ENCODE assay signal across 8 mouse cellular contexts in genomic region chr12:70975406-70975805, GRCm38 (mm10). TPM values are rescaled to one million over a fixed set of nuclear protein-coding genes. Genes with fewer than 3 reads are reported as not detected.
DNase-seq lines count a peak whose midpoint lies in the region; ATAC-seq and TF ChIP-seq lines count a peak whose summit lies in the region.

No protein-coding gene starts in this region.

- peak overlapping the region; percentile 61 for H3K4me3 ChIP-seq in cerebellum, adult 2 months (replicated peaks; ENCODE audit: insufficient read depth, low read depth, low read length)
- peak overlapping the region; percentile 79 for H3K4me3 ChIP-seq in intestine, postnatal 0 days (ENCODE audit: low read depth, low read length)
- H3K4me3 ChIP-seq in neural tube, embryonic 14.5 days (ENCODE audit: low read depth, low read length): peak overlapping the region; percentile 96

- no peaks in the 10 kb centered on the region for H3K27me3 ChIP-seq in cerebellum, adult 2 months (ENCODE audit: control insufficient read depth, insufficient read depth, low read length)
- H3K27me3 ChIP-seq in intestine, postnatal 0 days (replicated peaks; ENCODE audit: control insufficient read depth, insufficient read depth, low read length): no peaks in the 10 kb centered on the region
- no peaks in the 10 kb centered on the region for H3K27me3 ChIP-seq in neural tube, embryonic 14.5 days (ENCODE audit: control insufficient read depth, insufficient read depth, low read length)

- H3K36me3 ChIP-seq in intestine, postnatal 0 days (ENCODE audit: control insufficient read depth, insufficient read depth): peaks cover 8% of the 10 kb centered on the region; the same call in 1 of the 2 replicates
- no peaks in the 10 kb centered on the region; the same call in 1 of the 2 replicates for H3K36me3 ChIP-seq in neural tube, embryonic 14.5 days (ENCODE audit: control insufficient read depth, insufficient read depth, low read length)

- H3K4me1 ChIP-seq in cerebellum, adult 2 months (ENCODE audit: control insufficient read depth, insufficient read depth, low read length): no peaks in the 10 kb centered on the region
- 0 out of 2 replicates have a peak, but pooled peaks cover 4% of the 10 kb centered on the region for H3K4me1 ChIP-seq in intestine, postnatal 0 days (replicated peaks; ENCODE audit: control insufficient read depth, insufficient read depth, low read length)
- peaks cover 6% of the 10 kb centered on the region for H3K4me1 ChIP-seq in neural tube, embryonic 14.5 days (ENCODE audit: control insufficient read depth, insufficient read depth, low read length)

- H3K27ac ChIP-seq in cerebellum, adult 2 months (ENCODE audit: insufficient read depth, low read length): 0 out of 2 replicates have a peak overlapping the region, but pooled peaks have one; percentile 85
- H3K27ac ChIP-seq in intestine, postnatal 0 days (ENCODE audit: low read depth, low read length): peak overlapping the region; percentile 98
- peak overlapping the region; percentile 93 for H3K27ac ChIP-seq in neural tube, embryonic 14.5 days (ENCODE audit: low read depth, low read length)

- peak overlapping the region; percentile 76 for H3K4me2 ChIP-seq in intestine, postnatal 0 days (replicated peaks; ENCODE audit: low read depth)
- peak overlapping the region; percentile 55 for H3K4me2 ChIP-seq in neural tube, embryonic 14.5 days (ENCODE audit: low read depth, low read length)

- 27% methylated on average over 10 of the region's 10 CpGs for WGBS in cerebellum, adult 2 months
- 14% methylated on average over 10 of the region's 10 CpGs for WGBS in intestine, postnatal 0 days
- WGBS in neural tube, embryonic 14.5 days: 22% methylated on average over 10 of the region's 10 CpGs

- no peak for DNase-seq in cerebellum, adult 2 months
- no peak for DNase-seq in cerebellum, postnatal 4 days (ENCODE audit: low spot score in 2 of 2)
- peak; percentile 13 for DNase-seq in thymus, postnatal 14 days
- DNase-seq in thymus, postnatal 10 days (ENCODE audit: low spot score in 2 of 2): no peak
- no peak for DNase-seq in left cerebral cortex, adult 9 months (ENCODE audit: low spot score in 2 of 2)

- no peak for TF ChIP-seq CTCF in cerebellum, adult 2 months (IDR thresholded peaks at IDR 0.05; ENCODE audit: borderline replicate concordance, insufficient read depth, low read depth, low read length)
- TF ChIP-seq CTCF in intestine, postnatal 0 days (IDR thresholded peaks at IDR 0.05; ENCODE audit: low read depth): no peak

- no peaks in the 10 kb centered on the region for H3K9me3 ChIP-seq in intestine, postnatal 0 days (ENCODE audit: control insufficient read depth)
- H3K9me3 ChIP-seq in neural tube, embryonic 14.5 days (ENCODE audit: control insufficient read depth, low read length): no peaks in the 10 kb centered on the region

- peak overlapping the region; percentile 81 for H3K9ac ChIP-seq in intestine, postnatal 0 days (ENCODE audit: low read depth, low read length)
- peak overlapping the region; percentile 94 for H3K9ac ChIP-seq in neural tube, embryonic 14.5 days (replicated peaks; ENCODE audit: low read depth, low read length)

- no peak for TF ChIP-seq POLR2A in cerebellum, adult 2 months (IDR thresholded peaks at IDR 0.05; ENCODE audit: borderline replicate concordance, insufficient read depth, low read length)

- no peak for ATAC-seq in intestine, postnatal 0 days
- no peak for ATAC-seq in neural tube, embryonic 14.5 days (ENCODE audit: low read depth)
- ATAC-seq in cerebellum, adult (ENCODE audit: insufficient number of reproducible peaks, low FRiP score, low TSS enrichment): no peak

RNA-seq across cellular contexts. Expression of gene Psma3, which starts 1.0 kb away (rescaled TPM):
- polyA plus RNA-seq in cerebellum, adult 2 months (2012; rRNA removed): 177 and 184 TPM in 2 replicates
- 365 and 387 TPM in 2 replicates for polyA plus RNA-seq in intestine, postnatal 0 days (2015; fragmentation: Nextera tagmentation; extraction: Ambion mirVana)
- polyA plus RNA-seq in neural tube, embryonic 14.5 days (2014; fragmentation: Nextera tagmentation; extraction: Ambion mirVana): 542 and 609 TPM in 2 replicates

RNA-seq across cellular contexts. Expression of gene Actr10, which starts 37.7 kb away (rescaled TPM):
- 108 and 110 TPM in 2 replicates for polyA plus RNA-seq in cerebellum, adult 2 months (2012; rRNA removed)
- 164 and 181 TPM in 2 replicates for polyA plus RNA-seq in intestine, postnatal 0 days (2015; fragmentation: Nextera tagmentation; extraction: Ambion mirVana)
- polyA plus RNA-seq in neural tube, embryonic 14.5 days (2014; fragmentation: Nextera tagmentation; extraction: Ambion mirVana): 210 and 242 TPM in 2 replicates

RNA-seq across cellular contexts. Expression of gene Arid4a, which starts 40.4 kb away (rescaled TPM):
- 18.5 and 20.6 TPM in 2 replicates for polyA plus RNA-seq in cerebellum, adult 2 months (2012; rRNA removed)
- polyA plus RNA-seq in intestine, postnatal 0 days (2015; fragmentation: Nextera tagmentation; extraction: Ambion mirVana): 23.2 and 27.4 TPM in 2 replicates
- 44.9 and 45.0 TPM in 2 replicates for polyA plus RNA-seq in neural tube, embryonic 14.5 days (2014; fragmentation: Nextera tagmentation; extraction: Ambion mirVana)
